Mouse (Mus musculus) testis, adult 2 months (tissue): Measurements from ENCODE around the gene Ppfibp1.

Experiments
- CTCF ChIP-seq: fragments of 200-500 bp; IDR thresholded peaks from 2 replicates; pipeline ENCODE4 v1.5.1; 2012; ENCODE audit warnings: low read depth, mild to moderate bottlenecking, inconsistent platforms, low read length, moderate library complexity; ENCODE audit not compliant: control insufficient read depth, insufficient read depth, insufficient replicate concordance
- POLR2A ChIP-seq: fragments of 200-500 bp; IDR thresholded peaks from 2 replicates; pipeline ENCODE4 v1.6.1; 2012; ENCODE audit warnings: low read depth, mild to moderate bottlenecking, inconsistent platforms, low read length, moderate library complexity; ENCODE audit not compliant: control insufficient read depth

DNA sequence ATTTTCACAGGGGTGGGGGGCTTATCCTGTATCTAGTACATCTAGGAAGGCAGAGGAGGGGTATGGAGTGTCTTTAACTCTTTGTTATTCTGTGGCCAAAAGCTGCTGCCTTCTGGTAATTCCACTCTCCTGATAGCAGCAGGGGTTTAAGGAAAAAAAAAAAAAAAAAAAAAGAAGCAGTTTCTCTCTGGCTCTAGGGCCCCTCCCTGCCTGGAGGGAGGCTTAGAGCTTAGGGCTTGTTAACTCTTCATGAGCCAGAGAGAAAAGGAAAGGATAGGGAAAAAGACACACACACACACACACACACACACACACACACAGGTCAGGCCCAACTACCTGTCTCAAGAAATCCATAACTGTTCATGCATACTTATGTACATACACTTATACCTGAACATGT lies 85.5 kb downstream of the Ppfibp1 start:
- TF ChIP-seq POLR2A (no peak), CTCF (no peak)
